Mouse (Mus musculus) neural tube, embryonic 15.5 days (tissue): ENCODE data around the gene Muc4. TPM values are rescaled to one million over a fixed set of nuclear protein-coding genes. Genes with fewer than 3 reads are reported as not detected.

Experiments
- ATAC-seq: fragments of 200-750 bp; cut with Nextera tagmentation; 2 replicates; pipeline ENCODE4 v1.8.0; 2017; ENCODE audit warnings: mild to moderate bottlenecking, moderate TSS enrichment, moderate library complexity; ENCODE audit not compliant: low FRiP score
- H3K27ac ChIP-seq: fragments of 300-500 bp; sonication (generic); replicated peaks from 2 replicates; pipeline ENCODE4 v1.5.1; 2015; ENCODE audit warnings: mild to moderate bottlenecking, inconsistent platforms
- H3K27me3 ChIP-seq: fragments of 300-500 bp; sonication (generic); replicated peaks from 2 replicates; pipeline ENCODE4 v1.6.1; 2015; ENCODE audit warnings: inconsistent platforms
- H3K36me3 ChIP-seq: fragments of 300-500 bp; sonication (generic); 2 replicates; pipeline ENCODE4 v1.6.1; 2015; ENCODE audit warnings: inconsistent platforms
- H3K4me1 ChIP-seq: fragments of 300-500 bp; sonication (generic); 2 replicates; pipeline ENCODE4 v1.6.1; 2015; ENCODE audit warnings: inconsistent platforms
- H3K4me2 ChIP-seq: fragments of 300-500 bp; sonication (generic); 2 replicates; pipeline ENCODE4 v1.6.1; 2015; ENCODE audit warnings: inconsistent platforms, mild to moderate bottlenecking, moderate library complexity
- H3K4me3 ChIP-seq: fragments of 300-500 bp; sonication (generic); replicated peaks from 2 replicates; pipeline ENCODE4 v1.5.1; 2015; ENCODE audit warnings: mild to moderate bottlenecking, inconsistent platforms
- H3K9ac ChIP-seq: fragments of 300-500 bp; sonication (generic); replicated peaks from 2 replicates; pipeline ENCODE4 v1.6.1; 2015; ENCODE audit warnings: mild to moderate bottlenecking, inconsistent platforms
- H3K9me3 ChIP-seq: fragments of 300-500 bp; sonication (generic); replicated peaks from 2 replicates; pipeline ENCODE4 v1.6.1; 2016; ENCODE audit warnings: inconsistent platforms
- WGBS: fragments of 180-500 bp; shearing (Covaris S2); methylation state at CpG from one replicate; pipeline ENCODE4 v1.1.7; 2015; ENCODE audit warnings: mixed read lengths; 5-methylcytosine and 5-hydroxymethylcytosine counted together
- polyA plus RNA-seq: library from polyadenylated mRNA; unstranded; fragments of >200 nt; fragmentation: Nextera tagmentation; extraction: Ambion mirVana; gene quantifications from 2 replicates; pipeline ENCODE4 v1.2.1, GENCODE M21; 2015

Muc4 gene
- polyA plus RNA-seq, 1 experiment from 2014 or later = 0.14 TPM

GRCm38 (mm10) chr16:32810321-32810720 is 74.6 kb downstream of the Muc4 start, which contains the start of gene Smbd1:
TSS of gene Smbd1 (minus strand) at chr16:32810477.
- H3K36me3 ChIP-seq = no peaks in the 10 kb centered on the region
- no peak for ATAC-seq
- no peaks in the 10 kb centered on the region for H3K27me3 ChIP-seq
- no peaks in the 10 kb centered on the region for H3K9me3 ChIP-seq
- peaks cover 14% of the 10 kb centered on the region for H3K4me1 ChIP-seq
- no peak within 1 kb of the TSS for H3K9ac ChIP-seq
- H3K27ac ChIP-seq = no peak within 1 kb of the TSS
- no peak within 1 kb of the TSS for H3K4me3 ChIP-seq
- 85% methylated on average over 4 of the region's 4 CpGs for WGBS
- no peak within 1 kb of the TSS for H3K4me2 ChIP-seq

- Histone ChIP-seq H3K9me3 (no peaks in the 10 kb centered on the region), H3K27ac (no peak overlapping the region), H3K9ac (no peak overlapping the region), H3K4me1 (peaks cover 14% of the 10 kb centered on the region), H3K36me3 (no peaks in the 10 kb centered on the region), H3K27me3 (no peaks in the 10 kb centered on the region), H3K4me3 (no peak overlapping the region), H3K4me2 (peak overlapping the region; percentile 38; the same call in 1 of the 2 replicates)
- 3% methylated on average over 9 of the region's 9 CpGs for whole genome bisulfite sequencing
- ATAC-seq = no peak
Observed at GRCm38 (mm10) chr16:32812888-32813361, 77.2 kb downstream of the Muc4 start.

- ATAC-seq = no peak
- no peaks in the 10 kb centered on the region for H3K9me3 ChIP-seq
- WGBS = 54% methylated on average over 9 of the region's 9 CpGs
- H3K4me2 ChIP-seq = peak overlapping the region; percentile 38; the same call in 1 of the 2 replicates
- peaks cover 14% of the 10 kb centered on the region for H3K4me1 ChIP-seq
- H3K27me3 ChIP-seq = no peaks in the 10 kb centered on the region
- H3K36me3 ChIP-seq = no peaks in the 10 kb centered on the region
- no peak overlapping the region for H3K9ac ChIP-seq
- H3K4me3 ChIP-seq = no peak overlapping the region
- no peak overlapping the region for H3K27ac ChIP-seq
Observed at GRCm38 (mm10) chr16:32813362-32813761, 77.7 kb downstream of the Muc4 start.

- Histone ChIP-seq H3K9ac (no peak overlapping the region), H3K4me1 (peaks cover 14% of the 10 kb centered on the region), H3K36me3 (no peaks in the 10 kb centered on the region), H3K27ac (no peak overlapping the region), H3K27me3 (no peaks in the 10 kb centered on the region), H3K9me3 (no peaks in the 10 kb centered on the region), H3K4me2 (no peak overlapping the region), H3K4me3 (no peak overlapping the region)
- WGBS = 62% methylated on average over 3 of the region's 3 CpGs
- ATAC-seq = no peak
Observed at GRCm38 (mm10) chr16:32813771-32814170, 78.1 kb downstream of the Muc4 start.

- no peaks in the 10 kb centered on the region for H3K36me3 ChIP-seq
- ATAC-seq = peak; percentile 47; the same call in 1 of the 2 replicates
- peak overlapping the region; percentile 35 for H3K4me3 ChIP-seq
- H3K27me3 ChIP-seq = no peaks in the 10 kb centered on the region
- H3K4me1 ChIP-seq = peaks cover 14% of the 10 kb centered on the region
- WGBS = 42% methylated on average over 14 of the region's 14 CpGs
- H3K9ac ChIP-seq = 0 out of 2 replicates have a peak overlapping the region, but pooled peaks have one; percentile 20
- no peak overlapping the region for H3K27ac ChIP-seq
- peak overlapping the region; percentile 60 for H3K4me2 ChIP-seq
- no peaks in the 10 kb centered on the region for H3K9me3 ChIP-seq
Observed at GRCm38 (mm10) chr16:32814539-32814938, 78.9 kb downstream of the Muc4 start.

GRCm38 (mm10) chr16:32815160-32815605 is 79.5 kb downstream of the Muc4 start:
- WGBS = 4% methylated on average over 6 of the region's 6 CpGs
- peak overlapping the region; percentile 60 for H3K4me2 ChIP-seq
- H3K27me3 ChIP-seq = no peaks in the 10 kb centered on the region
- H3K4me3 ChIP-seq = peak overlapping the region; percentile 35
- H3K27ac ChIP-seq = no peak overlapping the region
- no peak overlapping the region for H3K9ac ChIP-seq
- peaks cover 14% of the 10 kb centered on the region for H3K4me1 ChIP-seq
- no peaks in the 10 kb centered on the region for H3K9me3 ChIP-seq
- H3K36me3 ChIP-seq = no peaks in the 10 kb centered on the region
- ATAC-seq = peak; percentile 35; the same call in 1 of the 2 replicates

- no peak for ATAC-seq
- H3K9ac ChIP-seq = no peak overlapping the region
- peaks cover 15% of the 10 kb centered on the region for H3K36me3 ChIP-seq
- no peak overlapping the region for H3K4me3 ChIP-seq
- H3K27me3 ChIP-seq = no peaks in the 10 kb centered on the region
- no peak overlapping the region for H3K4me2 ChIP-seq
- no peaks in the 10 kb centered on the region for H3K9me3 ChIP-seq
- peaks cover 14% of the 10 kb centered on the region for H3K4me1 ChIP-seq
- WGBS = 88% methylated on average over 4 of the region's 4 CpGs
- H3K27ac ChIP-seq = no peak overlapping the region
Observed at GRCm38 (mm10) chr16:32818036-32818435, 82.3 kb downstream of the Muc4 start.

GRCm38 (mm10) chr16:32818441-32818840 is 82.8 kb downstream of the Muc4 start:
- Histone ChIP-seq H3K4me3 (no peak overlapping the region), H3K9ac (no peak overlapping the region), H3K4me1 (peaks cover 14% of the 10 kb centered on the region), H3K27ac (no peak overlapping the region), H3K27me3 (no peaks in the 10 kb centered on the region), H3K4me2 (no peak overlapping the region), H3K36me3 (peaks cover 19% of the 10 kb centered on the region), H3K9me3 (no peaks in the 10 kb centered on the region)
- 91% methylated on average over 5 of the region's 5 CpGs for WGBS
- no peak for ATAC-seq

- WGBS = 81% methylated on average over 10 of the region's 10 CpGs
- Histone ChIP-seq H3K9ac (no peak overlapping the region), H3K4me1 (no peaks in the 10 kb centered on the region), H3K4me2 (no peak overlapping the region), H3K27ac (no peak overlapping the region), H3K9me3 (no peaks in the 10 kb centered on the region), H3K4me3 (no peak overlapping the region), H3K27me3 (no peaks in the 10 kb centered on the region), H3K36me3 (peaks cover 54% of the 10 kb centered on the region)
- ATAC-seq = no peak
Observed at GRCm38 (mm10) chr16:32821772-32822449, 86.2 kb downstream of the Muc4 start.

GRCm38 (mm10) chr16:32822450-32822827 is 86.8 kb downstream of the Muc4 start:
- no peak overlapping the region for H3K4me2 ChIP-seq
- no peak overlapping the region for H3K4me3 ChIP-seq
- no peaks in the 10 kb centered on the region for H3K27me3 ChIP-seq
- no peak overlapping the region for H3K9ac ChIP-seq
- no peak overlapping the region for H3K27ac ChIP-seq
- WGBS = 87% methylated on average over 6 of the region's 6 CpGs
- H3K36me3 ChIP-seq = peaks cover 58% of the 10 kb centered on the region
- H3K9me3 ChIP-seq = no peaks in the 10 kb centered on the region
- no peaks in the 10 kb centered on the region for H3K4me1 ChIP-seq
- ATAC-seq = no peak

- Histone ChIP-seq H3K27ac (no peak overlapping the region), H3K36me3 (peaks cover 62% of the 10 kb centered on the region), H3K4me2 (no peak overlapping the region), H3K27me3 (no peaks in the 10 kb centered on the region), H3K9me3 (no peaks in the 10 kb centered on the region), H3K4me3 (no peak overlapping the region), H3K9ac (no peak overlapping the region), H3K4me1 (no peaks in the 10 kb centered on the region)
- no peak for ATAC-seq
- WGBS = 87% methylated on average over 5 of the region's 5 CpGs
Observed at GRCm38 (mm10) chr16:32822881-32823280, 87.2 kb downstream of the Muc4 start.

- no peak overlapping the region for H3K4me3 ChIP-seq
- ATAC-seq = no peak
- no peaks in the 10 kb centered on the region for H3K4me1 ChIP-seq
- no peak overlapping the region for H3K9ac ChIP-seq
- H3K36me3 ChIP-seq = peaks cover 68% of the 10 kb centered on the region
- H3K27me3 ChIP-seq = no peaks in the 10 kb centered on the region
- no peak overlapping the region for H3K27ac ChIP-seq
- WGBS = 91% methylated on average over 8 of the region's 8 CpGs
- no peak overlapping the region for H3K4me2 ChIP-seq
- H3K9me3 ChIP-seq = no peaks in the 10 kb centered on the region
Observed at GRCm38 (mm10) chr16:32823487-32823886, 87.8 kb downstream of the Muc4 start.
